Mouse (Mus musculus) regulatory T cell (primary cell): ENCODE measurements at regions not wholly inside any gene's neighbourhood (a gene's known extent, or its start where the extent isn't known, plus 50 kb on each side); places are given as distances from the start of the nearest gene placed in this dataset.

ENCODE experiments used
- in situ Hi-C: fragments of 300-600 bp; cut with MboI, MseI; formaldehyde crosslinking; loops from one replicate; pipeline ENCODE4 v1.15.1; 2025; ENCODE audit warnings: high pct_unique_total_duplicates

GRCm38 (mm10) chr3:39234921-39235320 is 348.2 kb downstream of the Fat4 start:
- in situ Hi-C loops = no loop called here

DNA sequence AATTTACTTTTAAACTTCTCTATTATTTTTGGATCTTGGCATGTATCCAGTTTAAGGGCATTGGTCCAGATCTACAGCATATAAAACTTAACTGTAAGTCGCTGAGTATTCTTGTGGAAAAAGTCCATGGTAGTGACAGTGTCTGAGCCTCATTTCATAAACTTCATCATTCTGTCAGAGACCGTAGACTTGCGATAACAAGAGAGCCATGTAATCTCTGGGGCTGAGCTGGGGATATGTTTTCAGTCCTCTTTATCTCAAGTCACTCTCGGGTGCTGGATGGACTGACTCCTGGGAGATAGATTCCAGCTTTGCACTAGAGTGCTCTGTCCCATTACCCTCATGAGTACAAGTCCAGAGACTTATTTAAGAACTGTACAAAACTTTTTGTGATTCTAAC is 362.0 kb downstream of the Fat4 start:
- in situ Hi-C loops = no loop called here

GRCm38 (mm10) chr3:39249224-39249892 is 362.6 kb downstream of the Fat4 start:
- in situ Hi-C loops = no loop called here

- in situ Hi-C loops = no loop called here
Measured at GRCm38 (mm10) chr3:39253076-39253475, 366.3 kb downstream of the Fat4 start.

DNA sequence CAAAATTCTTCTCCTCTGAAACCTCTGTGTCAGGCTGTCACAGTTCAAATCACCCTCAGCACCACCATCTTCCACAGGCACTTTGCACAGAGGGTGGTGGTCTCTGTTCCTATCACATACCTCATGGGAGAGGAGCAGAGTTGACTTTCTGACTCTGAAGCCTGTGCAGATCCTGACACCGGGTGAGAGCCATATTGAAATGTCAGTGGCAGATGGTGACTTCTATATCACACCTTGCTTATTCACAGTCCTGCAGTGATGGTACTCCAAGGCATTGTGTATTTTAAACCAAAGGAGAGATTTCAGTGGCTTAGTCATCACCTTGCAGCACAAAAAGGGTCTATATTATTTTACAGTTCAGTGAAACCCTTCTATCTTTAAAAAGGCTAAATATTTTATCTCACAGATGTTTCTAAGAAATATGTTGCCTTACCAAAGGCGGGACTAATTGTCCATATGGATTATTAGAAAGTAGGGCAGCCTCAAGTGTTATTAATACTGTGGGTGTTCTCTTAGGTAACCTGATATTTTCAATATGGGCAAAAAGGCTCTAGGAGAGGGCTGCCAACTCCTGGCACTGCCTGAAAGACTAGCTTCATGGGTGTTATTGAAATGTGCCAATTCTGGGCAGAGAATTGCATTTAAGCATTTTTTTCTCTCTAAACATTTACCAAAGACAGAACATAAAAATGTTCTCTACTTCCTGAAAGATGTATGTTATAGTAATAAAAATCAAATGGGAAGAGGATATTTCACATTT is 378.1 kb downstream of the Fat4 start:
- in situ Hi-C loops = no loop called here

DNA sequence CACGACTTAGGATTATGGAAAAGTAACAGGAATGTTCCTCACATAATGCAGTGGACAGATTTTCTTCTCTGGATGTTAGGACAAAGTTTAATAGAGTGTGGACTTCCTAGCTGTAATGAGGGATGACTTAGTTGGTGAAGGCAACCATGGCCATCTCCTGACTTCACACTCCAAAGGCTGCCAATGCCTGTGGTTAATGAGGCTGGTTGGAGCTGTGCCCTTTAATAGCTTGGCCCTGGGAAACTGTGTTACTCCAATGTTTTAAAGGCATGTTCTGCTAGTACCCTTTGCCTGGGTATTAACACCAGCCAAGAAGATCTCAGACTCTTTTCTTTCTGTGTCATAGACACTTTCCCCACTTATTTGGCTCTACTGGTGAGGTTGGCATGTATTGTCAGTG is 378.9 kb downstream of the Fat4 start:
- in situ Hi-C loops = no loop called here

DNA sequence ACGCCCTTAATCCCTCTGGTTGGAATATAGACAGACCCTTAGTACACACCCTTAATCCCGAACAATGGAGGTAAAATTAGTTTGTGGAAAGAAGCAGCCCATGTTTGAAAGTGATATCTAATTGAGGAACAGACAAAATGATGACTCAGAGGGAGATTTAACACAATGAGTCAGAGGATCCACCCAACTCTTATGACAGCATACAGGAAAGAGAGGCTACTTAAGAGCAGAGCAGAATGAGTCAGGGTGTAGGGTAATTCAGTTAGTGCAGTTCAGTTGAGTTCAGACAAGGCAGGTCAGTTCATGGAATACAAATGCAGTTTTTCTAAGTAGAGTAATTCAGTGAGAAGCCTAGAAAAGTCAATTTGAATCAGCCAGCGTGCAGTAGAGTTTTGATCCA is 382.6 kb downstream of the Fat4 start:
- in situ Hi-C loops = no loop called here

DNA sequence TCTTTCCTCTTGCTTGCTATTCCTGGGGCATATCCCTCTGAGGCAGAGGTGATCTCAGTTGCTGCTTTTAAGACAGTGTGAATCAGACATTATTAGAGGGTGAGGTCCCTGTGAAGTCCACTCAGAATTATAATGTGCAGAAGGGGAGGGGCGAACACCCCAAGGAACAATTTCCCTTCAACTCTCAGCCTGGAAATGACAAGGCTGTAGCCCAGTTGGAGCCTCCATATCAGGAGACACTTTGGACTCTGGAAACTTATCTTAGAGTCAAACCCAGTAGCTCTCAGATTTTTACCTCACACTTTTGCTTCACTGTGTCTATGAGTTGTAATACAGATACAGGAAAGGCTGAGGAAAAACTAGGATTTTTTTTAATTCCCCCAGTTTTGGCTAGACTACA is 385.9 kb downstream of the Fat4 start:
- in situ Hi-C loops = no loop called here

- in situ Hi-C loops = no loop called here
Measured at GRCm38 (mm10) chr3:39276897-39277296, 390.2 kb downstream of the Fat4 start.

DNA sequence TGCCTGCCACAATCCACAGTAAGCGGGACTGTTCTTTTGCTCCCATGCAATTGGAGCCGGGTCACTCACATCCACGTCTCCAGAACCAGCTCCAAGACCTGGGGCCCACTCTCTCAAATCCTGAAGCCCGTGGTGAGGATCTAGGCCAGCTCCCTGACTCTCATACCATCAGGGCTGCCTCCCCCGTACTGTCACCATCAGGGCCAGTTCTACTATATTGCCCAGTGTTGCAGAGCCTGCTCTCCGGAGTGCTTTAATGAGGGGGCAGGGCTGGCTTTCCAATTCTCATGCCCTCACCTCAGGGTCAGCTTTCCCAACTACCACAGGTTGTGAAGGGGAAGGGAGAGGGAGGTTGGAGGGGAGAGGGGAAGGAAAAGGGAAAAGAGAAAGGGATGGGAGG is 390.6 kb downstream of the Fat4 start:
- in situ Hi-C loops = no loop called here

GRCm38 (mm10) chr3:39295255-39295654 is 408.5 kb downstream of the Fat4 start:
- in situ Hi-C loops = no loop called here

- in situ Hi-C loops = no loop called here
Measured at GRCm38 (mm10) chr3:39296257-39296656, 409.5 kb downstream of the Fat4 start.

- in situ Hi-C loops = no loop called here
Measured at GRCm38 (mm10) chr3:39309487-39309886, 422.7 kb downstream of the Fat4 start.

GRCm38 (mm10) chr3:39313563-39313962 is 426.8 kb downstream of the Fat4 start:
- in situ Hi-C loops = no loop called here

DNA sequence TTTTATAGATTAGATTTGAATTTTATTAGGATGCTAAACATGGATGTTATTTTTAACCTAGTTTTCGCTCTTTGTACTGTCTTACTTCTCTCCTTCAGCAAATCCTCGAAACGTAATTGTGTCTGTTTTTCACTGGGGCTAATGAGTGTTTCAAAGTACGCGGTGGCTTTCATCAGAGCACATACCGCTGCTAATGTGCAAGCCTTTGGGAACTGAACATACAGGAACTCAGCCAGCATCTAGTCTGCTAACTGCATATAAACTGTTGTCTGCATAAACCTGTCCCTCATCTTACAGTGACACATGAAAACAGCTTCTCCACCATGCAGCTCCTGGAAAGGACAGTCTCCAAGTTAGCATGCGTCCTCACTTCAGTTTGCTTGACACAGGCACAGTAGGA is 434.1 kb downstream of the Fat4 start:
- in situ Hi-C loops = no loop called here

DNA sequence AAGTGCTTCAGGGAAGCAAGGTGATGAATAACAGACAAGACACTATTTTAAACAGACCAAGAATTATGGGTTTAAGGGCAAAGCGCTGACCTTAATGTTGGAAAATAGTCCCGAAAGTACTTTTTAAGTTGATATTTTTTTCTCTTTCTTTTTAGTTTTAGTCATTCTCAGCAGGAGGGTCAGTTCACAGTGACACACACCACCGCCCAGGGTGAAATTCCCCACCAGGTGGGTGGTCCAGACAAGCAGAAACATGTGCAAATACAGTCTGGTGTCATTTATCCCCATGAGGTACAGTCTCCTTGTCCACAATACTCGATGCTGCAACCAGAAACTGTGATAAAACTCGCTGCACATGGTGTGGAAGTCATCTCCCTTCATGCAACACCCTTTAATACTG is 435.5 kb downstream of the Fat4 start:
- in situ Hi-C loops = no loop called here

DNA sequence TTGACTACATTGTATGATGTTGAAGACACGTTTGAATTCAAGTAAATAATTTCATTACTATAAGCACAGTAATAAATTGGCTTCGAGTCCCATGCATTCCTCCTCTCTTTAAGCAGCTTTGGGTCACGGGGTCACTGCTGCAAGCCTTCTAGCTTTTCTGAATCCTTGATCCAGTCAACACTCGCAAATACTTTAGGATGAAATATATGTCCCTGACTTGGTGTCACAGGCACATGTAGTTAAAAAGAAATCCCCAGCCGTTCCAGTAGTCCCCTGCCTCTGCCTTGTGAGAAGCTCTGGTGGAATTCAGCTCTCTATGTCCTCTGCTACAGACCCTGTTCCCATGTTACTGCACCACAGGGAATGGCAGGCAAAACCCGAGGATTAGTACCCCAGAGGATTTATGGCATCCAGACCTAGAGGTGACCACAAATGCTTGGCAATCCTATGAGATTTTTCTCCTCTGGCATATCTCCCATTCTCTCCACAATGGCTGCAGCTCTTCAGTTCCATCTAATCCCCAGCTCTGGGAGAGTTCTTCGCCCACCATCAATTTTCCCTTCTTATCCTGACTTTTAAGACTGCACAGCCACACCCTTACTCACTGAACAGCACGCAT is 449.0 kb downstream of the Fat4 start:
- in situ Hi-C loops = no loop called here

DNA sequence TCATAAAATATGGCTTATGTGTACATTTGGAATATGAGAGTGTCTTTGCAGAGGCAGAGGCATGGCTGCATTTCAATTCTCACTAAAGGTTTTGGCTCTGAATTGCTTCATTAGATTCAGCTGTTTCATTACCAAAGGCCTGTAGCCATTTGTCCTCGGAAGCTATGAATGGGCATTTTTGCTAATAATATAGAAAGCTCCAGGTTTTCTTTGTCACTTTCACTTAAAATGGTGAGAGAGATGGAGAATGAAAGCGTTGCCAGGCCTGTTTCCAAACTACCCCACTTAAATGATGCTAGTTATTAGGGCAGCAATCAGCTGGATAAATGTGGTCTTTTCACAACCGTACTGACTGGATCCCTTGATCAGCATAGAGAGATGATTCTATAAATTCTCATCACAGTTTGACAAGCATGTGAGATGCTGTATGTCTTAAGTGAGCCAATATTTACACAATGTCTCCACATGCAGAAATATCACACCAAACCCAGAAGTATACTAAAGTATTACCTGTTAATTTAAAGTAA is 454.5 kb downstream of the Fat4 start:
- in situ Hi-C loops = no loop called here

GRCm38 (mm10) chr3:39344078-39344477 is 457.3 kb downstream of the Fat4 start:
- in situ Hi-C loops = no loop called here

- in situ Hi-C loops = no loop called here
Measured at GRCm38 (mm10) chr3:39347578-39347977, 460.8 kb downstream of the Fat4 start.

GRCm38 (mm10) chr3:39357012-39357411 is 470.3 kb downstream of the Fat4 start:
- in situ Hi-C loops = no loop called here

DNA sequence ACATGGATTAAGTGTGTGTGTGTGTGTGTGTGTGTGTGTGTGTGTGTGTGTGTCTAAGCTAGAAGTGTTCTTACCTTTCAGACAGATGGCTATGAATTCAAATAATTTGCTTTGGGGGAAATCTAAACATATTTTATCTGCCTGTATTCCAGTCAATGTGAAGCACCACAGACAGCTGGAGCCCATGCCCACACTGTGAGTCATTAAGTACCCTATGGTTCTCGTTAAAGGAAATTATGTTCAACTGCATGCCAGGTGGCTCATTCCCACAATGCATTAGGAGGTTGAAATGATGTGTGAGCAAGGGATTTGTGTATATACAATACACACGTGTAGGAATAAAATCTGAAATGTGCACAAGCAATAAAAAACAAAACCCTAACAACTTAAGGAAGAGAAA is 473.5 kb downstream of the Fat4 start:
- in situ Hi-C loops = no loop called here

DNA sequence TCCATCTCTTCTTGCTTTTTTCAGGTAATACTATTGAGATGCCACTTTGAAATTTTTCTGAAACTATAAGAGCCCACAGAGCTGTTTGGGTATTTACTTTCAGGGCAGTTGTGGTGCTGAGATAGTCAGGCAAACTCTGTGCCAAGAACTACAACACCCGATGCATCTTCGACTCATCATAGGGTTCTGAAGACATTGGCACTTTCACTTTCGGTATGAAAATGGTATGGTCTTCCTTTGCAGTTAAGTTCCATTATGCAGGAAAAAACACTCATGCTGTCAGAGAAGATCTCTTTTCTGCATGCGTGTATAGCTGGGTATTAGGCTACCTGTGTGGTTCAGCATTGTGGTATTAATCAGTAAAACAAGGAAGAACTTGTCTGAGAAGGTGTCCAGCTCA is 484.2 kb downstream of the Fat4 start:
- in situ Hi-C loops = no loop called here
